Mouse (Mus musculus) myocyte (in vitro differentiated cells): Measurements from ENCODE around the gene Ccer2. TPM values are rescaled to one million over a fixed set of nuclear protein-coding genes. Genes with fewer than 3 reads are reported as not detected.

Experiments
- H3K27me3 ChIP-seq: one replicate; pipeline ENCODE4 v1.6.1; 2011; ENCODE audit not compliant: control insufficient read depth, insufficient read depth, insufficient read length
- H3K36me3 ChIP-seq: one replicate; pipeline ENCODE4 v1.6.1; 2011; ENCODE audit not compliant: control insufficient read depth, insufficient read depth
- H3K4me2 ChIP-seq: one replicate; pipeline ENCODE4 v1.6.1; 2011; ENCODE audit warnings: low read depth, control low read depth
- H3K4me3 ChIP-seq: one replicate; pipeline ENCODE4 v1.5.1; 2011; ENCODE audit warnings: mild to moderate bottlenecking, control low read depth, moderate library complexity
- H3K79me2 ChIP-seq: one replicate; pipeline ENCODE4 v1.6.1; 2011; ENCODE audit not compliant: control insufficient read depth, insufficient read depth
- H3ac ChIP-seq: one replicate; pipeline ENCODE4 v1.6.1; 2011; ENCODE audit not compliant: control insufficient read depth, insufficient read length
- CEBPB ChIP-seq: IDR thresholded peaks from 2 replicates; pipeline ENCODE4 v1.6.1; 2011; ENCODE audit warnings: mild to moderate bottlenecking, moderate library complexity; ENCODE audit not compliant: poor library complexity, insufficient read depth, severe bottlenecking
- E2F4 ChIP-seq: IDR thresholded peaks from one replicate; pipeline ENCODE4 v1.6.1; 2011; ENCODE audit warnings: mild to moderate bottlenecking, control low read depth, moderate library complexity; ENCODE audit not compliant: insufficient read depth
- MAX ChIP-seq: IDR thresholded peaks from one replicate; pipeline ENCODE4 v1.6.1; 2011; ENCODE audit warnings: low read depth, mild to moderate bottlenecking, control low read depth
- MYOD1 ChIP-seq, 3 experiments: IDR thresholded peaks; one replicate each; pipeline ENCODE4 v1.6.1; 2011; ENCODE audit warnings: control low read depth in 2 of 3, low read depth in 2 of 3, mild to moderate bottlenecking in 2 of 3, moderate library complexity in 1 of 3; ENCODE audit not compliant: insufficient read length in 2 of 3, control insufficient read depth in 1 of 3
- MYOG ChIP-seq, 3 experiments: IDR thresholded peaks; one replicate each; pipeline ENCODE4 v1.6.1; 2011; ENCODE audit warnings: control low read depth in 2 of 3, low read depth in 2 of 3, mild to moderate bottlenecking in 2 of 3; ENCODE audit not compliant: insufficient read length in 2 of 3, control insufficient read depth in 1 of 3, insufficient read depth in 1 of 3
- POLR2A ChIP-seq: IDR thresholded peaks from one replicate; pipeline ENCODE4 v1.6.1; 2011; ENCODE audit warnings: low read depth, mild to moderate bottlenecking, control low read depth, moderate library complexity; ENCODE audit not compliant: insufficient read length
- POLR2AphosphoS2 ChIP-seq: IDR thresholded peaks from one replicate; pipeline ENCODE4 v1.6.1; 2011; ENCODE audit warnings: low read depth, control low read depth; ENCODE audit not compliant: insufficient read length
- REST ChIP-seq: IDR thresholded peaks from one replicate; pipeline ENCODE4 v1.6.1; 2011; ENCODE audit warnings: mild to moderate bottlenecking, control low read depth, moderate library complexity; ENCODE audit not compliant: insufficient read depth, insufficient read length
- SRF ChIP-seq: IDR thresholded peaks from one replicate; pipeline ENCODE4 v1.6.1; 2011; ENCODE audit warnings: low read depth; ENCODE audit not compliant: control insufficient read depth, insufficient read length
- TCF12 ChIP-seq: IDR thresholded peaks from one replicate; pipeline ENCODE4 v1.6.1; 2011; ENCODE audit warnings: mild to moderate bottlenecking, control low read depth; ENCODE audit not compliant: poor library complexity, insufficient read depth, severe bottlenecking
- TCF3 ChIP-seq: IDR thresholded peaks from one replicate; pipeline ENCODE4 v1.6.1; 2011; ENCODE audit warnings: low read depth, control low read depth; ENCODE audit not compliant: insufficient read length
- USF1 ChIP-seq: IDR thresholded peaks from one replicate; pipeline ENCODE4 v1.6.1; 2011; ENCODE audit warnings: low read depth, mild to moderate bottlenecking, control low read depth, moderate library complexity
- polyA plus RNA-seq: library from polyadenylated mRNA; unstranded; fragments of >200 nt; fragmentation: generic; extraction: Trizol; gene quantifications from one replicate; pipeline ENCODE4 v1.2.1, GENCODE M21; 2012; ENCODE audit warnings: missing spikeins

Gene Ccer2
- polyA plus RNA-seq, 1 experiment, result not detected

GRCm38 (mm10) chr7:28788307-28789195 is 32.6 kb downstream of the Ccer2 start, which contains the start of gene Rinl:
Rinl (plus strand) TSS chr7:28788969.
- H3K4me2 ChIP-seq, result no peak within 1 kb of the TSS
- H3K4me3 ChIP-seq, result no peak within 1 kb of the TSS
- no peak within 1 kb of the TSS for H3ac ChIP-seq
- no peaks in the 10 kb centered on the region for H3K27me3 ChIP-seq
- no peaks in the 10 kb centered on the region for H3K79me2 ChIP-seq
- TF ChIP-seq TCF3, result no peak
- no peak for TF ChIP-seq CEBPB
- no peak for TF ChIP-seq POLR2AphosphoS2
- no peak for TF ChIP-seq SRF
- TF ChIP-seq REST, result no peak
- TF ChIP-seq MYOG (IDR thresholded peaks at IDR 0.05; ENCODE audit: control insufficient read depth in 1 of 3, insufficient read depth in 1 of 3, insufficient read length in 2 of 3, low read depth in 2 of 3), result no peak
- no peak for TF ChIP-seq E2F4
- TF ChIP-seq POLR2A, result no peak
- TF ChIP-seq MAX, result no peak
- TF ChIP-seq MYOD1 (IDR thresholded peaks at IDR 0.05; ENCODE audit: control insufficient read depth in 1 of 3, insufficient read length in 2 of 3, low read depth in 2 of 3), result no peak
- TF ChIP-seq USF1, result no peak
- no peak for TF ChIP-seq TCF12
- no peaks in the 10 kb centered on the region for H3K36me3 ChIP-seq

- no peak for TF ChIP-seq POLR2A
- TF ChIP-seq CEBPB, result no peak
- no peak for TF ChIP-seq MYOD1 (IDR thresholded peaks at IDR 0.05; ENCODE audit: control insufficient read depth in 1 of 3, insufficient read length in 2 of 3, low read depth in 2 of 3)
- TF ChIP-seq REST, result no peak
- no peak for TF ChIP-seq MYOG (IDR thresholded peaks at IDR 0.05; ENCODE audit: control insufficient read depth in 1 of 3, insufficient read depth in 1 of 3, insufficient read length in 2 of 3, low read depth in 2 of 3)
- TF ChIP-seq TCF12, result no peak
- TF ChIP-seq POLR2AphosphoS2, result no peak
- TF ChIP-seq SRF, result no peak
- TF ChIP-seq TCF3, result no peak
- no peak for TF ChIP-seq E2F4
- TF ChIP-seq MAX, result no peak
- TF ChIP-seq USF1, result no peak
- Histone ChIP-seq H3ac (no peak overlapping the region), H3K27me3 (no peaks in the 10 kb centered on the region), H3K36me3 (no peaks in the 10 kb centered on the region), H3K79me2 (no peaks in the 10 kb centered on the region), H3K4me3 (no peak overlapping the region), H3K4me2 (no peak overlapping the region)
Observed at GRCm38 (mm10) chr7:28789235-28789634, 33.3 kb downstream of the Ccer2 start.

DNA sequence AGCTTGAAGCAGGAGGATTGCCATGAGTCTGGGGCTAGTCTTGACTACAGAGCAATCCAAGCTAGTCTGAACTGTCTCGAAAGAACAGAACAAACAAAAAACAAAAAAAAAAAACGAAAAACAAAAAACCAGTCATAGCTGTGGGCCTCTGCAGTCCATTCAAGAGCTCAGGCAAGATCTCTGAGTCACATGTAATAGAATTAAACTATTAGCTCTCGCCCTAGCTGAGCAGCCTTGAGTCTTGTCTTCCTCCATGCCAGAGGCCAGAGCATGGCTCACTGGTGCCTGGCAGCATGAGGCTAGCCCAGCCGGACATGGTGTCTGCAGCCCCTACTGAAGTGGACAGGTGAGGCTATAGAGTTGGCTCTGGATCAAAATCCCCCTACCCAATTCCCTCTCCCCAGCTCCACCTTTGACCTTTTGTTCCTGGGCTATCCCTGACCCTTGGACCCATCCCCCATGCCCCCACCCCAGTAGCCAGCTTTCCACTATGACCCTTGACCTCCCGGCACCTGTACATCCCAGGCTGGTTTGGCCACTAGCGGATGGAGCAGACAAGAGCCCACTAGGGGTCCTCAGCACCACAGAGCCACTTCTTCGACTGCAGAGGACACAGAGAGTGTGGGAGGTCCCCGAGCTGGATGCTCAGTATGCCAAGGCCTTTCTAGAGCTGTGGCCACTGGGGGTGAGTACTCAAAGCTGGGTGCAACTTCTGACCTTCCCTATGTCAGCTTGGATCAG is 34.3 kb downstream of the Ccer2 start:
- TF ChIP-seq SRF (no peak), MYOD1 (IDR thresholded peaks at IDR 0.05; ENCODE audit: control insufficient read depth in 1 of 3, insufficient read length in 2 of 3, low read depth in 2 of 3) (no peak), CEBPB (no peak), POLR2A (no peak), MYOG (IDR thresholded peaks at IDR 0.05; ENCODE audit: control insufficient read depth in 1 of 3, insufficient read depth in 1 of 3, insufficient read length in 2 of 3, low read depth in 2 of 3) (no peak), TCF12 (no peak), E2F4 (no peak), USF1 (no peak), MAX (no peak), TCF3 (no peak), REST (no peak), POLR2AphosphoS2 (no peak)
- H3K4me2 ChIP-seq, result no peak overlapping the region
- no peaks in the 10 kb centered on the region for H3K36me3 ChIP-seq
- H3K4me3 ChIP-seq, result no peak overlapping the region
- no peak overlapping the region for H3ac ChIP-seq
- H3K79me2 ChIP-seq, result no peaks in the 10 kb centered on the region
- H3K27me3 ChIP-seq, result no peaks in the 10 kb centered on the region

- H3ac ChIP-seq, result no peak overlapping the region
- H3K36me3 ChIP-seq, result no peaks in the 10 kb centered on the region
- no peaks in the 10 kb centered on the region for H3K79me2 ChIP-seq
- H3K4me2 ChIP-seq, result no peak overlapping the region
- no peak overlapping the region for H3K4me3 ChIP-seq
- TF ChIP-seq MAX, result no peak
- no peak for TF ChIP-seq REST
- TF ChIP-seq POLR2AphosphoS2, result no peak
- no peak for TF ChIP-seq USF1
- TF ChIP-seq SRF, result no peak
- TF ChIP-seq MYOG (IDR thresholded peaks at IDR 0.05; ENCODE audit: control insufficient read depth in 1 of 3, insufficient read depth in 1 of 3, insufficient read length in 2 of 3, low read depth in 2 of 3), result no peak
- TF ChIP-seq CEBPB, result no peak
- TF ChIP-seq E2F4, result no peak
- no peak for TF ChIP-seq POLR2A
- TF ChIP-seq TCF12, result no peak
- no peaks in the 10 kb centered on the region for H3K27me3 ChIP-seq
Observed at GRCm38 (mm10) chr7:28791706-28792105, 35.7 kb downstream of the Ccer2 start.
